Mouse (Mus musculus): ENCODE measurements around the gene Rapgef4. TPM values are rescaled to one million over a fixed set of nuclear protein-coding genes. Genes with fewer than 3 reads are reported as not detected.

Gene Rapgef4
- polyA plus RNA-seq, 1 experiment = 20.4 TPM

GRCm38 (mm10) chr2:72241714-72242472 lies 260.9 kb downstream of the Rapgef4 start:
- no peak for TF ChIP-seq POLR2A (IDR thresholded peaks at IDR 0.05; ENCODE audit: borderline replicate concordance, extremely low read depth, insufficient read depth, insufficient read length, poor library complexity, severe bottlenecking)
- no peak for TF ChIP-seq CTCF (IDR thresholded peaks at IDR 0.05; ENCODE audit: borderline replicate concordance, extremely low read depth, insufficient read depth, insufficient read length)
- DNase-seq (ENCODE audit: low read depth) = no peak

GRCm38 (mm10) chr2:72242910-72243675 lies 262.1 kb downstream of the Rapgef4 start:
- no peak for TF ChIP-seq POLR2A (IDR thresholded peaks at IDR 0.05; ENCODE audit: borderline replicate concordance, extremely low read depth, insufficient read depth, insufficient read length, poor library complexity, severe bottlenecking)
- TF ChIP-seq CTCF (IDR thresholded peaks at IDR 0.05; ENCODE audit: borderline replicate concordance, extremely low read depth, insufficient read depth, insufficient read length) = no peak
- DNase-seq (ENCODE audit: low read depth) = peak; percentile 59

- TF ChIP-seq CTCF (IDR thresholded peaks at IDR 0.05; ENCODE audit: borderline replicate concordance, extremely low read depth, insufficient read depth, insufficient read length) = no peak
- no peak for TF ChIP-seq POLR2A (IDR thresholded peaks at IDR 0.05; ENCODE audit: borderline replicate concordance, extremely low read depth, insufficient read depth, insufficient read length, poor library complexity, severe bottlenecking)
- DNase-seq (ENCODE audit: low read depth) = no peak
Measured at GRCm38 (mm10) chr2:72245631-72246030, 264.6 kb downstream of the Rapgef4 start.

- no peak for DNase-seq (ENCODE audit: low read depth)
- no peak for TF ChIP-seq POLR2A (IDR thresholded peaks at IDR 0.05; ENCODE audit: borderline replicate concordance, extremely low read depth, insufficient read depth, insufficient read length, poor library complexity, severe bottlenecking)
- no peak for TF ChIP-seq CTCF (IDR thresholded peaks at IDR 0.05; ENCODE audit: borderline replicate concordance, extremely low read depth, insufficient read depth, insufficient read length)
Measured at GRCm38 (mm10) chr2:72246376-72246775, 265.3 kb downstream of the Rapgef4 start.

- no peak for DNase-seq (ENCODE audit: low read depth)
- TF ChIP-seq POLR2A (IDR thresholded peaks at IDR 0.05; ENCODE audit: borderline replicate concordance, extremely low read depth, insufficient read depth, insufficient read length, poor library complexity, severe bottlenecking) (no peak), CTCF (IDR thresholded peaks at IDR 0.05; ENCODE audit: borderline replicate concordance, extremely low read depth, insufficient read depth, insufficient read length) (no peak)
Measured at GRCm38 (mm10) chr2:72247819-72248218, 266.8 kb downstream of the Rapgef4 start.

- TF ChIP-seq POLR2A (IDR thresholded peaks at IDR 0.05; ENCODE audit: borderline replicate concordance, extremely low read depth, insufficient read depth, insufficient read length, poor library complexity, severe bottlenecking) = no peak
- TF ChIP-seq CTCF (IDR thresholded peaks at IDR 0.05; ENCODE audit: borderline replicate concordance, extremely low read depth, insufficient read depth, insufficient read length) = no peak
- DNase-seq (ENCODE audit: low read depth) = peak; percentile 62
Measured at GRCm38 (mm10) chr2:72252510-72253505, 271.8 kb downstream of the Rapgef4 start.

GRCm38 (mm10) chr2:72253882-72254281 lies 272.8 kb downstream of the Rapgef4 start:
- TF ChIP-seq CTCF (IDR thresholded peaks at IDR 0.05; ENCODE audit: borderline replicate concordance, extremely low read depth, insufficient read depth, insufficient read length) (no peak), POLR2A (IDR thresholded peaks at IDR 0.05; ENCODE audit: borderline replicate concordance, extremely low read depth, insufficient read depth, insufficient read length, poor library complexity, severe bottlenecking) (no peak)
- peak; percentile 47 for DNase-seq (ENCODE audit: low read depth)

- peak; percentile 84 for DNase-seq (ENCODE audit: low read depth)
- no peak for TF ChIP-seq POLR2A (IDR thresholded peaks at IDR 0.05; ENCODE audit: borderline replicate concordance, extremely low read depth, insufficient read depth, insufficient read length, poor library complexity, severe bottlenecking)
- no peak for TF ChIP-seq CTCF (IDR thresholded peaks at IDR 0.05; ENCODE audit: borderline replicate concordance, extremely low read depth, insufficient read depth, insufficient read length)
Measured at GRCm38 (mm10) chr2:72254813-72255582, 274.0 kb downstream of the Rapgef4 start.

- TF ChIP-seq CTCF (IDR thresholded peaks at IDR 0.05; ENCODE audit: borderline replicate concordance, extremely low read depth, insufficient read depth, insufficient read length) = no peak
- TF ChIP-seq POLR2A (IDR thresholded peaks at IDR 0.05; ENCODE audit: borderline replicate concordance, extremely low read depth, insufficient read depth, insufficient read length, poor library complexity, severe bottlenecking) = no peak
- no peak for DNase-seq (ENCODE audit: low read depth)
Measured at GRCm38 (mm10) chr2:72260704-72261103, 279.7 kb downstream of the Rapgef4 start.

- DNase-seq (ENCODE audit: low read depth) = no peak
- TF ChIP-seq CTCF (IDR thresholded peaks at IDR 0.05; ENCODE audit: borderline replicate concordance, extremely low read depth, insufficient read depth, insufficient read length) = no peak
- no peak for TF ChIP-seq POLR2A (IDR thresholded peaks at IDR 0.05; ENCODE audit: borderline replicate concordance, extremely low read depth, insufficient read depth, insufficient read length, poor library complexity, severe bottlenecking)
Measured at GRCm38 (mm10) chr2:72262814-72263480, 281.9 kb downstream of the Rapgef4 start.

Measured in brain, embryonic 14.5 days (tissue).